Mouse (Mus musculus): Measurements from ENCODE around the gene Sdc1.

DNA sequence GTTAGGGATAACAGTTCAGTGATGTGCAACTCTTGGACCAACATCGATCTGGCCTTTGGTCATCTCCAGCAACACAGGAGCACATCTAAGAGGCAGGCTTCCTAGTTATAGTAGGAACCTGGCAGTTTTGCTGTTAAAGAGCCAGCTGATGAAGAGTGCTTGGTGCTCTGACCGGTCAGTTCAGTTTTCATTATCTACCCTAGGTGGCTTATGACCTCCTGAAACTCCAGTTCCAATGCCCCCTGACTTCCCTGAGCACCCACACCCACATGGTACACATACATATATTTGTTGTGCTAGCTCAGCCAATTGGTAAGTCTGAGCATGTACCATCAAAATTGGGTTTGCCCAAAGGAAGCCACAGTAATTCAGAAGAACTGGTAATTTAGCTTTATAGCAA is 17.5 kb upstream of the Sdc1 start:
- TF ChIP-seq POLR2A (IDR thresholded peaks at IDR 0.05; ENCODE audit: borderline replicate concordance, low read depth, low read length) (no peak), CTCF (IDR thresholded peaks at IDR 0.05; ENCODE audit: low read depth, low read length) (no peak)

All from bone marrow macrophage, adult 2 months (primary cell).